Mouse (Mus musculus): ENCODE data around the gene Srl. TPM values are rescaled to one million over a fixed set of nuclear protein-coding genes. Genes with fewer than 3 reads are reported as not detected.
"Not testable (repeated sequence)": the region's sequence is repeated elsewhere in the genome, so short reads cannot be mapped to it uniquely, and the experiment has no call there.

Gene Srl
- total and polyA plus RNA-seq, 3 experiments: 44.6 to 88.8 (median 71.3) TPM

DNA sequence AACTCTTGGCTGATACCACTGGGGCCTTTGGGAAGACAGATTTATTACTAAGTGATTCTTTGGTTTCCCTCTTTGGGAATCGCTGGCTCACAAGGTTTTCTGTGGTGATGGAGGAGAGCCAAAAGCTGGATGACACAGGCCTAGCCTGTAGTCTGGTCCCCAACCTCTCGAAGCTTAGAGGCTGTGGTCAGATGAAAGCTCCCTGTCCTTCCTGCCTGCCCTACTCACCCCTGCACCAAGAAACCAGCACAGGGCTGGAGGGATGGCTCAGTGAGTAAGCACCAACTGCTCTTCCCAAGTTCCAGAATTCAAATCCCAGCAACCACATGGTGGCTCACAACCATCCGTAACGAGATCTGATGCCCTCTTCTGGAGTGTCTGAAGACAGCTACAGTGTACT lies 2.1 kb downstream of the Srl start:
- H3K79me2 ChIP-seq (replicated peaks; ENCODE audit: control insufficient read depth, extremely low read depth, insufficient read depth, poor library complexity, severe bottlenecking): no peaks in the 10 kb centered on the region; the same call in 1 of the 2 replicates
- no peaks in the 10 kb centered on the region for H3K27me3 ChIP-seq (replicated peaks)
- no peak overlapping the region for H3K4me2 ChIP-seq (ENCODE audit: insufficient read depth, low read depth, poor library complexity, severe bottlenecking)
- no peak for DNase-seq (ENCODE audit: extremely low read depth)
- H3K9me3 ChIP-seq (replicated peaks; ENCODE audit: low read length): peaks cover 4% of the 10 kb centered on the region
- peak overlapping the region in 1 of 3 experiments; percentile 12 for H3K4me3 ChIP-seq (replicated peaks in 1 of 3; ENCODE audit: low read depth in 2 of 3, low read length in 2 of 3, poor library complexity in 1 of 3)
- H3K36me3 ChIP-seq (replicated peaks in 1 of 2; ENCODE audit: control insufficient read depth in 1 of 2, insufficient read depth in 1 of 2, low read length in 1 of 2): peaks cover 6 to 54% of the 10 kb centered on the region in 2 experiments
- H3K27ac ChIP-seq (ENCODE audit: insufficient read depth, low read depth): no peak overlapping the region
- in situ Hi-C loops (cut with MboI; ENCODE audit: low pct_ligation_motif_present, low pct_unique_long_range_greater_than_20kb, low sequenced_read_pairs) (loop anchor here (5.0 kb wide), 1 partner anchor 42 kb away; no protein-coding TSS in a partner anchor), dilution Hi-C loops (cut with MboI; ENCODE audit: extremely low pct_ligation_motif_present, extremely low pct_unique_long_range_greater_than_20kb, low sequenced_read_pairs) (no loop called here)
- TF ChIP-seq CTCF (conservative IDR thresholded peaks at IDR 0.05 in 1 of 2, IDR thresholded peaks at IDR 0.05 in 1 of 2; ENCODE audit: low read depth in 2 of 2, low read length in 2 of 2) (0 out of 4 replicates have a peak, but pooled peaks of 1 of the 2 experiments have one; percentile 10), NELFE (IDR thresholded peaks at IDR 0.05; ENCODE audit: low read depth, low read length) (no peak)
- peaks cover 11 to 52% of the 10 kb centered on the region in 2 experiments for H3K4me1 ChIP-seq (ENCODE audit: control insufficient read depth in 1 of 2, insufficient read depth in 2 of 2)
- no peak overlapping the region for H3K9ac ChIP-seq (ENCODE audit: insufficient read depth, low read depth)

DNA sequence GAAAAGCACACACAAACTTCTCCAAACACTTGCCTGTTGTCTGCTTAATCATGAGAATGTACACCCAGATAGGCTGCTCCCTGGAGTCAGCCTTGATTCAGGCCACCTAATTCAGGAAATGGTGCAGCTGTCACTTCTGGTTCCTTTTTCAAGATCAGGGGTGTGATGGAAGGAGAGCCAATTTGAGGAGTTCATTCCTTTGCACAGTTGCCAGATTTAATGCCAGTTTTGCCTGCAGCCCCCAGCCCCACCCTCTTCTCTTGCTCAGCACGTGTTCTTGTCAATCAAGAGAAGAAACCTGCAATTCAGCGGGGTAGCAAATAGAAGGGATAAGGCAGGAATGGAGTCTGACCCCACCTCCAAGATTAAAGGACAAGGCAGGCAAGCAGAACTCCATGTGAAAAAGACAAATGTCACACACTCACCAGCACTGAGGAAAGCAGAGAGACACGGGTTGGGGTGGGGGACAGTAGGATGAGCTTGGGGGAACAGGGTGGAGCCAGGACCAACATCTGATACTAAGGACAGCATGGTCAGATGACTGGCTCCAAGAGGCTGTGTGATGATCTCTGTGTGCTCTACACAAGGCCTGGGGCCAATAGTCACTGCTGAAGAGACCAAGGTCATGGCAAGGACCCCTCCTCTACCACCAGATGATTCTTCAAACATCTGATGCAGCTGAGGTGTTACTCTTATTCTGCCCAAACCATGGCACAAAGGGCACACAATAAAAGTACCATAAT lies 3.8 kb downstream of the Srl start:
- Histone ChIP-seq H3K4me1 (ENCODE audit: control insufficient read depth in 1 of 2, insufficient read depth in 2 of 2) (peaks cover 11 to 59% of the 10 kb centered on the region in 2 experiments), H3K4me2 (ENCODE audit: insufficient read depth, low read depth, poor library complexity, severe bottlenecking) (no peak overlapping the region), H3K79me2 (replicated peaks; ENCODE audit: control insufficient read depth, extremely low read depth, insufficient read depth, poor library complexity, severe bottlenecking) (no peaks in the 10 kb centered on the region; the same call in 1 of the 2 replicates), H3K9me3 (replicated peaks; ENCODE audit: low read length) (peaks cover 4% of the 10 kb centered on the region), H3K36me3 (replicated peaks in 1 of 2; ENCODE audit: control insufficient read depth in 1 of 2, insufficient read depth in 1 of 2, low read length in 1 of 2) (peaks cover 2 to 48% of the 10 kb centered on the region in 2 experiments), H3K27me3 (replicated peaks) (no peaks in the 10 kb centered on the region), H3K4me3 (replicated peaks in 1 of 3; ENCODE audit: low read depth in 2 of 3, low read length in 2 of 3, poor library complexity in 1 of 3) (no peak overlapping the region), H3K27ac (ENCODE audit: insufficient read depth, low read depth) (no peak overlapping the region), H3K9ac (ENCODE audit: insufficient read depth, low read depth) (no peak overlapping the region)
- no peak for DNase-seq (ENCODE audit: extremely low read depth)
- in situ Hi-C loops (cut with MboI; ENCODE audit: low pct_ligation_motif_present, low pct_unique_long_range_greater_than_20kb, low sequenced_read_pairs): loop anchor here (5.0 kb wide), 1 partner anchor 40 kb away; no protein-coding TSS in a partner anchor
- TF ChIP-seq POLR2A (IDR thresholded peaks at IDR 0.05; ENCODE audit: low read depth, low read length): no peak
- TF ChIP-seq NRF1 (IDR thresholded peaks at IDR 0.05; ENCODE audit: low read depth, low read length): no peak
- TF ChIP-seq ELF1 (IDR thresholded peaks at IDR 0.05; ENCODE audit: low read depth, low read length): no peak
- TF ChIP-seq RCOR1 (conservative IDR thresholded peaks at IDR 0.05; ENCODE audit: low read depth, low read length): no peak
- no peak for TF ChIP-seq JUND (conservative IDR thresholded peaks at IDR 0.05; ENCODE audit: low read depth, low read length)
- TF ChIP-seq MAFK (IDR thresholded peaks at IDR 0.05; ENCODE audit: insufficient replicate concordance, low read length): no peak
- TF ChIP-seq MEF2A (IDR thresholded peaks at IDR 0.05; ENCODE audit: borderline replicate concordance, low read depth, low read length): no peak
- TF ChIP-seq GABPA (IDR thresholded peaks at IDR 0.05; ENCODE audit: insufficient replicate concordance, low read depth, low read length): no peak
- no peak for TF ChIP-seq SMC3 (IDR thresholded peaks at IDR 0.05; ENCODE audit: low read depth, low read length)
- no peak for TF ChIP-seq CHD1 (IDR thresholded peaks at IDR 0.05; ENCODE audit: low read depth, low read length)
- TF ChIP-seq EP300 (IDR thresholded peaks at IDR 0.05; ENCODE audit: low read length): no peak
- no peak for TF ChIP-seq ZMIZ1 (IDR thresholded peaks at IDR 0.05; ENCODE audit: low read depth, low read length)
- no peak for TF ChIP-seq ZC3H11A (IDR thresholded peaks at IDR 0.05; ENCODE audit: low read depth, low read length)
- TF ChIP-seq USF2 (conservative IDR thresholded peaks at IDR 0.05; ENCODE audit: low read depth, low read length): no peak
- no peak for TF ChIP-seq CTCF (conservative IDR thresholded peaks at IDR 0.05 in 1 of 2, IDR thresholded peaks at IDR 0.05 in 1 of 2; ENCODE audit: low read depth in 2 of 2, low read length in 2 of 2)
- TF ChIP-seq KAT2A (IDR thresholded peaks at IDR 0.05; ENCODE audit: insufficient replicate concordance, low read length): no peak
- TF ChIP-seq MXI1 (IDR thresholded peaks at IDR 0.05; ENCODE audit: low read depth, low read length): no peak
- dilution Hi-C loops (cut with MboI; ENCODE audit: extremely low pct_ligation_motif_present, extremely low pct_unique_long_range_greater_than_20kb, low sequenced_read_pairs): no loop called here

DNA sequence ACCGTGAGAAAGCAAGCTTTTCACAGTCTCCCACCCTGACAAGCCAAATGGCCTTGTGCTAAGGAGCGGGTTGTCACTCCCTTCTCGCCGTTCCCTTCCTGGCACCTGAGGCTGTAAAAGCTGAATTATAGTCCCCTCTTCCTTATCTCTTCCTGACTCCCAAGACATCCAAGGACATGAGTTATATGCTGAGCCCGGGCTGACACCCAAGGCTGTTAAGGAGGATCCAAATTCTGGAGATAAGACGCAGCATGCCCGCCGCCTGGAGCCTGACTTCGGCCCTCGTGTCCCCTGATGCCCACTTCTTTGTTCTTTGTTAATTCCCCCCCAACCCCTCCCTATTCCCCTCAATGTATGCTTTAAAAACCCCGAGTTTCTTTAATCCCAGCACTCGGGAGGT lies 14.2 kb downstream of the Srl start:
- DNase-seq (ENCODE audit: extremely low read depth); H3K27me3 ChIP-seq (replicated peaks); H3K79me2 ChIP-seq (replicated peaks; ENCODE audit: control insufficient read depth, extremely low read depth, insufficient read depth, poor library complexity, severe bottlenecking); H3K27ac ChIP-seq (ENCODE audit: insufficient read depth, low read depth); H3K9ac ChIP-seq (ENCODE audit: insufficient read depth, low read depth); H3K9me3 ChIP-seq (replicated peaks; ENCODE audit: low read length); dilution Hi-C loops (cut with MboI; ENCODE audit: extremely low pct_ligation_motif_present, extremely low pct_unique_long_range_greater_than_20kb, low sequenced_read_pairs); H3K4me2 ChIP-seq (ENCODE audit: insufficient read depth, low read depth, poor library complexity, severe bottlenecking); in situ Hi-C loops (cut with MboI; ENCODE audit: low pct_ligation_motif_present, low pct_unique_long_range_greater_than_20kb, low sequenced_read_pairs); H3K4me3 ChIP-seq (replicated peaks in 1 of 3; ENCODE audit: low read depth in 2 of 3, low read length in 2 of 3, poor library complexity in 1 of 3): not testable (repeated sequence)
- H3K36me3 ChIP-seq (replicated peaks in 1 of 2; ENCODE audit: control insufficient read depth in 1 of 2, insufficient read depth in 1 of 2, low read length in 1 of 2): peaks cover 4 to 50% of the 10 kb centered on the region in 2 experiments
- H3K4me1 ChIP-seq (ENCODE audit: control insufficient read depth in 1 of 2, insufficient read depth in 2 of 2): peaks cover 3 to 58% of the 10 kb centered on the region in 2 experiments; a peak in 2 of 4 replicates
